Mouse (Mus musculus) liver, adult (tissue): Measurements from ENCODE around the gene Ywhab.

ENCODE experiments used
- GATA4 ChIP-seq: IDR thresholded peaks from 2 replicates; pipeline ENCODE4 v1.6.1; 2014; ENCODE audit warnings: mild to moderate bottlenecking, low read length; ENCODE audit not compliant: insufficient replicate concordance

Ywhab gene

GRCm38 (mm10) chr2:164002637-164003036 is 7.9 kb downstream of the Ywhab start:
- no peak for TF ChIP-seq GATA4

- no peak for TF ChIP-seq GATA4
Measured at GRCm38 (mm10) chr2:164004503-164004902, 9.7 kb downstream of the Ywhab start.

GRCm38 (mm10) chr2:164006932-164007331 is 12.2 kb downstream of the Ywhab start:
- no peak for TF ChIP-seq GATA4

- no peak for TF ChIP-seq GATA4
Measured at GRCm38 (mm10) chr2:164007547-164007946, 12.8 kb downstream of the Ywhab start.

- no peak for TF ChIP-seq GATA4
Measured at GRCm38 (mm10) chr2:164007987-164008545, 13.3 kb downstream of the Ywhab start.

GRCm38 (mm10) chr2:164009227-164009626 is 14.5 kb downstream of the Ywhab start:
- no peak for TF ChIP-seq GATA4

- TF ChIP-seq GATA4 = no peak
Measured at GRCm38 (mm10) chr2:164010496-164010895, 15.7 kb downstream of the Ywhab start.

- TF ChIP-seq GATA4 = no peak
Measured at GRCm38 (mm10) chr2:164010944-164011343, 16.2 kb downstream of the Ywhab start.

- no peak for TF ChIP-seq GATA4
Measured at GRCm38 (mm10) chr2:164015304-164015703, 20.5 kb downstream of the Ywhab start.

GRCm38 (mm10) chr2:164018910-164019309 is 24.1 kb downstream of the Ywhab start:
- TF ChIP-seq GATA4 = no peak

GRCm38 (mm10) chr2:164019943-164020342 is 25.2 kb downstream of the Ywhab start:
- TF ChIP-seq GATA4 = peak; percentile 59; the same call in 1 of the 2 replicates

GRCm38 (mm10) chr2:164022104-164022503 is 27.3 kb downstream of the Ywhab start:
- TF ChIP-seq GATA4 = no peak

GRCm38 (mm10) chr2:164025150-164025549 is 30.4 kb downstream of the Ywhab start, which contains the start of gene Pabpc1l:
Gene Pabpc1l (plus strand): TSS chr2:164025450.
- TF ChIP-seq GATA4 = no peak

- TF ChIP-seq GATA4 = no peak
Measured at GRCm38 (mm10) chr2:164031147-164031546, 36.4 kb downstream of the Ywhab start.

- TF ChIP-seq GATA4 = no peak
Measured at GRCm38 (mm10) chr2:164032973-164033372, 38.2 kb downstream of the Ywhab start.

GRCm38 (mm10) chr2:164036520-164037019 is 41.8 kb downstream of the Ywhab start:
- no peak for TF ChIP-seq GATA4

- TF ChIP-seq GATA4 = no peak
Measured at GRCm38 (mm10) chr2:164038407-164039028, 43.8 kb downstream of the Ywhab start.
